Mouse (Mus musculus): ENCODE data around the gene Limch1. TPM values are rescaled to one million over a fixed set of nuclear protein-coding genes. Genes with fewer than 3 reads are reported as not detected.

Gene Limch1
- polyA plus RNA-seq (2015; fragmentation: Nextera tagmentation; extraction: Ambion mirVana), result 368 and 398 TPM in 2 replicates

DNA sequence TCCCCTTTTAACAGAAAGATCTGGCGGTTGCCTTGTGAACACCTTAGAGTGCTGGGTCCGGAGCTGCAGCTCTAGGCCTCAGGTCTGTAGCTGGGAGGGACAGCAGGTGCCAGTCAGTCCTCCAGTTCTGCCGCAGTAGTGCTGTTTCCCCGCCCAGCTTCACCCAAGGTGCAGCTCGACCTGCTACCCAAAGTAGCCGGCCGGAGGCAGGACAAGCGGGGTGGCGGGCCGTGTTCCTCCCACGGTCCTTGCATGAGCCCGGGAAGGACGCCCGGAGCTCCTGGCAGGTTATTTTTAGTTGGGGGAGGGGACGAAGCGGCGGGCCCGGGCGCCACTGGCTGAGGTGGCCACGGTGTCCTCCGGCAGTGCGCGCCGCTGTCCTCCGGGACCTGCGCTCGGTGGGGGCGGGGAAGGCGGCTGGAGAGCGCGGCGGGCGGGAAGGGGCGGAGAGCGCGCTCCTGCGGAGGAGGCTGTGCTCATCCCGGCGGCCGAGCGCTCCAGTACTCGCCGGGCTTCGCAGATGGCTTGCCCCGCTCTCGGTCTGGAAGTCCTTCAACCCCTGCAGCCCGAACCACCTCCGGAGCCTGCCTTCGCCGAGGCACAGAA lies at the start of gene Limch1:
Gene Limch1, plus strand, starts transcription at position 438 of the 606 bp plus-strand sequence.
- peak within 1 kb of the TSS; percentile 52 for H3K27ac ChIP-seq (ENCODE audit: low read length)
- no peaks in the 10 kb centered on the region for H3K9me3 ChIP-seq (ENCODE audit: low read length)
- DNase-seq (ENCODE audit: low spot score) (peak; percentile 80), ATAC-seq (peak; percentile 90)
- no peak for TF ChIP-seq EP300 (IDR thresholded peaks at IDR 0.05)
- no peak for TF ChIP-seq CTCF (IDR thresholded peaks at IDR 0.05)
- peak within 1 kb of the TSS; percentile 92 for H3K4me2 ChIP-seq (replicated peaks; ENCODE audit: low read depth, low read length)
- no peaks in the 10 kb centered on the region for H3K36me3 ChIP-seq (ENCODE audit: insufficient read depth, low read length)
- H3K4me3 ChIP-seq (ENCODE audit: low read depth, low read length), result peak within 1 kb of the TSS; percentile 72
- 3% methylated on average over 34 of the region's 50 CpGs for WGBS
- peaks cover 4% of the 10 kb centered on the region for H3K4me1 ChIP-seq (ENCODE audit: insufficient read depth, low read depth, low read length)
- H3K27me3 ChIP-seq (replicated peaks; ENCODE audit: insufficient read depth, low read length), result no peaks in the 10 kb centered on the region
- H3K9ac ChIP-seq (replicated peaks; ENCODE audit: low read depth), result peak within 1 kb of the TSS; percentile 60

DNA sequence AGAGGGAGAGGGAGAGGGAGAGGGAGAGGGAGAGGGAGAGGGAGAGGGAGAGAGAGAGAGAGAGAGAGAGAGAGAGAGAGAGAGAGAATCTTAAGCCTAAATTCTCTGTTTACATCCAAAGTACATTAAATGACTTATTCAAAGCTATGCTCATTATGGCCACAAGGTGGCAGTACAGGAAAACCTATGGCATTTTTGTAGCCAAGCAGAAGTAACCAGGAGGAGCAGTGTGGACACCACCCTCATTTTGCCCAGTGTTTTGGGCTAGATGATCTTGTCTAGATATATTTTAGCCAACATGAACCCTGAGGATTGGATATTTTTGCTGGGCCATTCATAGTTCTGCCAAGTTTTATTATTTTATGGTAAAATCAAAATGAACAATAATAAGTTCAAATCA lies 48.5 kb upstream of the Limch1 start:
- Histone ChIP-seq H3K36me3 (ENCODE audit: insufficient read depth, low read length) (no peaks in the 10 kb centered on the region), H3K9ac (replicated peaks; ENCODE audit: low read depth) (no peak overlapping the region), H3K9me3 (ENCODE audit: low read length) (no peaks in the 10 kb centered on the region), H3K27me3 (replicated peaks; ENCODE audit: insufficient read depth, low read length) (no peaks in the 10 kb centered on the region), H3K4me2 (replicated peaks; ENCODE audit: low read depth, low read length) (no peak overlapping the region), H3K27ac (ENCODE audit: low read length) (no peak overlapping the region), H3K4me1 (ENCODE audit: insufficient read depth, low read depth, low read length) (no peaks in the 10 kb centered on the region), H3K4me3 (ENCODE audit: low read depth, low read length) (no peak overlapping the region)
- DNase-seq (ENCODE audit: low spot score) (peak; percentile 78), ATAC-seq (no peak; the same call in 1 of the 2 replicates)
- TF ChIP-seq EP300 (IDR thresholded peaks at IDR 0.05) (no peak), CTCF (IDR thresholded peaks at IDR 0.05) (peak; percentile 92)

DNA sequence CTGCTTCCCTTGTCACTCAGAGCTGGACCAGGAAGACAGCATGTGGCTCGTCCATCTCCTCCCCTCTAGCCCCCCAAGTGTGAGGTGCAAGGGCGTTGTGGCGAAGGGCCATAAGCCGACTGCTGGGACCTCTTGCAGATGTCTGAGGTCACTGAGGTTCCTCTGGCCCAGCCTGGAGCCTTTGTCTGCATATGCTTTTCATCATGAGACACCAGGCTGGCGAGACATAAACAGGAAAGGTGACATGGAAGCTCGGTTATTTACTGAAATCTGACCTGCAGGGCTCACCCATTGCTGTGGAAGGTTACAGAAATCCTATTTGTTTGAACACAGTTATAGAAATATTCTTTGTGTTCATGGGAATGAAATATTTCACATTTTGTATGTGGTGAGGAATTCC lies 45.7 kb upstream of the Limch1 start:
- no peak overlapping the region for H3K27ac ChIP-seq (ENCODE audit: low read length)
- no peaks in the 10 kb centered on the region for H3K36me3 ChIP-seq (ENCODE audit: insufficient read depth, low read length)
- no peak overlapping the region for H3K9ac ChIP-seq (replicated peaks; ENCODE audit: low read depth)
- 34% methylated on average over 6 of the region's 6 CpGs for WGBS
- ATAC-seq, result peak; percentile 80
- H3K4me2 ChIP-seq (replicated peaks; ENCODE audit: low read depth, low read length), result no peak overlapping the region
- DNase-seq (ENCODE audit: low spot score), result peak; percentile 72
- TF ChIP-seq CTCF (IDR thresholded peaks at IDR 0.05), result peak; percentile 0; the same call in 1 of the 2 replicates
- TF ChIP-seq EP300 (IDR thresholded peaks at IDR 0.05), result peak; percentile 74
- H3K4me1 ChIP-seq (ENCODE audit: insufficient read depth, low read depth, low read length), result no peaks in the 10 kb centered on the region; the same call in 1 of the 2 replicates
- H3K9me3 ChIP-seq (ENCODE audit: low read length), result no peaks in the 10 kb centered on the region
- no peaks in the 10 kb centered on the region for H3K27me3 ChIP-seq (replicated peaks; ENCODE audit: insufficient read depth, low read length)
- H3K4me3 ChIP-seq (ENCODE audit: low read depth, low read length), result no peak overlapping the region

DNA sequence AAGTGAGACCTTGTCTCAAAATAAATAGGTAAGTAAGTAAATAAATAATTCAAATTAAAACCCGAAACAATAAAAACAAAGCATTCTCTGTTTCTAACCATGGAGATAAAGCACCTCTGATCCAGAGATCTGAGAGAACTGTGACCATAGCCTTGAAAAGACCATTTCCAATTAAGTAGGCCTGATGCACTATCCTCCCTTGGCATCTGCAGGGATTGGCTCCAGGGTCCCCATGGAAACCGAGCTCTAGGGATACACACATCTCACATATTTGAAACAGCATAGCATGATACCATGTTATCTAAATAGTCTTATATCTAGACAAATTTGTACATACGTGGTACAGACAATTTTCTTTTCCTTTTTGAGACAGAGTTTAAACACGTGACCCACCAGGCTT lies 43.7 kb upstream of the Limch1 start:
- Histone ChIP-seq H3K4me3 (ENCODE audit: low read depth, low read length) (no peak overlapping the region), H3K36me3 (ENCODE audit: insufficient read depth, low read length) (no peaks in the 10 kb centered on the region), H3K4me1 (ENCODE audit: insufficient read depth, low read depth, low read length) (no peaks in the 10 kb centered on the region; the same call in 1 of the 2 replicates), H3K9me3 (ENCODE audit: low read length) (no peaks in the 10 kb centered on the region), H3K27me3 (replicated peaks; ENCODE audit: insufficient read depth, low read length) (no peaks in the 10 kb centered on the region), H3K9ac (replicated peaks; ENCODE audit: low read depth) (no peak overlapping the region), H3K27ac (ENCODE audit: low read length) (no peak overlapping the region), H3K4me2 (replicated peaks; ENCODE audit: low read depth, low read length) (no peak overlapping the region)
- TF ChIP-seq EP300 (IDR thresholded peaks at IDR 0.05) (no peak), CTCF (IDR thresholded peaks at IDR 0.05) (no peak)
- no peak for ATAC-seq
- no peak for DNase-seq (ENCODE audit: low spot score)
- 90% methylated on average over 4 of the region's 4 CpGs for WGBS

DNA sequence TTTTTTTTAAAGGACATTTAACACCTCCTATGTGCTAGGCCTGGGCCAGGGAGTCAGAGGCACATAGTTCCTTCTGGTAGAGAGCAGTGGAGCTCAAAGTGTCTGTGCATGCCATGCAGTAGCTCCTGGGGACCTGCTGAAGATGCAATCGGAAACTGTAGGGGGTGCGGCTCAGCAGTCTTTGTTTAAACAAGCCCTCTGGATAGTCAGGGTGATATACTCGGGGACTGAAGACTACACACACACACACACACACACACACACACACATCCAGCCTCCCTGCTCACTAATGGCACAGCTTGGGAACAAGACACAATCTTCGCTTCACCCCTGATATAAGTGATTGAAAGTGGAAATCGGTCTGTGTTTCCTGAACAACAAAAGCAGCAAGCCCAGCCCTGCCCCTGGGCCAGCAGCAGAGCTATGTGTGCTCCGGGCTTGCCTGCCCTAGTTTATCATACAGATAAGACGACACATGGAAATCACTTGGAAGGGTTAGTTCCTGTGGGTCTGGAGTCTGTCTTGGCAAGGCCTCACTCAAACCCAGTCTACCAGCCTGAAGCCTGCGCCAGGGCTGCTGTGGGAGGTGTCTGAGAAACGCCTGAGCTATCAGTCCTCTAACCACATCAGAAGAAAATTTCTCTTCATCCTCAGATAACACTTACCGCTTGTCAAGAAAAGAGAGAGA lies 42.2 kb upstream of the Limch1 start:
- 31% methylated on average over 10 of the region's 10 CpGs for WGBS
- ATAC-seq (peak; percentile 43), DNase-seq (ENCODE audit: low spot score) (peak; percentile 35)
- no peaks in the 10 kb centered on the region for H3K36me3 ChIP-seq (ENCODE audit: insufficient read depth, low read length)
- H3K27me3 ChIP-seq (replicated peaks; ENCODE audit: insufficient read depth, low read length), result no peaks in the 10 kb centered on the region
- TF ChIP-seq EP300 (IDR thresholded peaks at IDR 0.05) (no peak), CTCF (IDR thresholded peaks at IDR 0.05) (peak; percentile 37)
- no peak overlapping the region for H3K4me3 ChIP-seq (ENCODE audit: low read depth, low read length)
- H3K27ac ChIP-seq (ENCODE audit: low read length), result no peak overlapping the region
- H3K4me2 ChIP-seq (replicated peaks; ENCODE audit: low read depth, low read length), result no peak overlapping the region
- no peak overlapping the region for H3K9ac ChIP-seq (replicated peaks; ENCODE audit: low read depth)
- H3K9me3 ChIP-seq (ENCODE audit: low read length), result no peaks in the 10 kb centered on the region
- no peaks in the 10 kb centered on the region; the same call in 1 of the 2 replicates for H3K4me1 ChIP-seq (ENCODE audit: insufficient read depth, low read depth, low read length)

DNA sequence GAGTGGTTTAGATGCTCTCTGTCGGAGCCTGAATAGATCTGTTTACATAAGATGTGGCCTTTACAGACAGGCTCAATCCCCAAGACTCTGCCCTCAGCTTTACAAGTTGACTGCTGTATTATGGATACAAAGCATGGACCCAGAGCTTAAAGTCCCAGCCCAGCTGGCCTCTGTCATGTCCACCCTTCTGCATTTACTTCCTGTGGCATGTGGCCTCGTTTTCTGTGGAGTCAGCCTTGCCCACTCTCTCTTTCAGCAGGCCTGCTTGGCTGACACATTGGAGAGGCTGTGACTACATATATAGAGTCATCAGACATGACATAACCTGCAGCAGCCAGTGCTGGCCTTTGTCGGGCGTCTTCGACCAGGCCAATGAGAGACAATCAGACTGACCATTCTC lies 37.8 kb upstream of the Limch1 start:
- Histone ChIP-seq H3K36me3 (ENCODE audit: insufficient read depth, low read length) (no peaks in the 10 kb centered on the region), H3K9ac (replicated peaks; ENCODE audit: low read depth) (no peak overlapping the region), H3K27ac (ENCODE audit: low read length) (no peak overlapping the region), H3K4me2 (replicated peaks; ENCODE audit: low read depth, low read length) (no peak overlapping the region), H3K4me3 (ENCODE audit: low read depth, low read length) (no peak overlapping the region), H3K27me3 (replicated peaks; ENCODE audit: insufficient read depth, low read length) (no peaks in the 10 kb centered on the region), H3K9me3 (ENCODE audit: low read length) (no peaks in the 10 kb centered on the region), H3K4me1 (ENCODE audit: insufficient read depth, low read depth, low read length) (peaks cover under 1% of the 10 kb centered on the region; the same call in 1 of the 2 replicates)
- DNase-seq (ENCODE audit: low spot score) (peak; percentile 55), ATAC-seq (peak; percentile 43)
- 71% methylated on average over 5 of the region's 5 CpGs for WGBS
- TF ChIP-seq EP300 (IDR thresholded peaks at IDR 0.05), result no peak
